Mouse (Mus musculus) embryonic facial prominence, embryonic 11.5 days (tissue): ENCODE data around the gene Gm21970. TPM values are rescaled to one million over a fixed set of nuclear protein-coding genes. Genes with fewer than 3 reads are reported as not detected.
A peak's percentile ranks its signal among the peaks of the same experiment; 100 is the strongest.

Experiments
- ATAC-seq: fragments of 200-750 bp; cut with Nextera tagmentation; replicated peaks from 2 replicates; pipeline ENCODE4 v1.8.0; 2017; ENCODE audit warnings: low read depth; ENCODE audit not compliant: insufficient number of reproducible peaks, low FRiP score, low TSS enrichment
- DNase-seq: peaks from one replicate; pipeline ENCODE4 v3.0.0-alpha.2; 2015; ENCODE audit warnings: low spot score
- H3K27ac ChIP-seq: fragments of 300-500 bp; sonication (generic); replicated peaks from 2 replicates; pipeline ENCODE4 v1.5.1; 2014; ENCODE audit warnings: mild to moderate bottlenecking, low read depth, low read length, control low read depth
- H3K27me3 ChIP-seq: fragments of 300-500 bp; sonication (generic); 2 replicates; pipeline ENCODE4 v1.6.1; 2014; ENCODE audit warnings: mild to moderate bottlenecking, low read length, moderate library complexity, mixed read lengths; ENCODE audit not compliant: control insufficient read depth, insufficient read depth
- H3K36me3 ChIP-seq: fragments of 300-500 bp; sonication (generic); replicated peaks from 2 replicates; pipeline ENCODE4 v1.6.1; 2014; ENCODE audit warnings: low read depth, mild to moderate bottlenecking, low read length, moderate library complexity, mixed read lengths; ENCODE audit not compliant: control insufficient read depth, insufficient read depth
- H3K4me1 ChIP-seq: fragments of 300-500 bp; sonication (generic); 2 replicates; pipeline ENCODE4 v1.6.1; 2014; ENCODE audit warnings: low read length, mixed read lengths; ENCODE audit not compliant: control insufficient read depth, insufficient read depth
- H3K4me2 ChIP-seq: fragments of 300-500 bp; sonication (generic); 2 replicates; pipeline ENCODE4 v1.6.1; 2014; ENCODE audit warnings: low read depth, mild to moderate bottlenecking, control low read depth, low read length, moderate library complexity
- H3K4me3 ChIP-seq: fragments of 300-500 bp; sonication (generic); 2 replicates; pipeline ENCODE4 v1.5.1; 2014; ENCODE audit warnings: low read depth, low read length, control low read depth
- H3K9ac ChIP-seq: fragments of 300-500 bp; sonication (generic); replicated peaks from 2 replicates; pipeline ENCODE4 v1.6.1; 2014; ENCODE audit warnings: mild to moderate bottlenecking, control low read depth, low read length
- H3K9me3 ChIP-seq: fragments of 300-500 bp; sonication (generic); replicated peaks from 2 replicates; pipeline ENCODE4 v1.6.1; 2016; ENCODE audit warnings: mild to moderate bottlenecking, low read length, inconsistent platforms, mixed read lengths; ENCODE audit not compliant: control insufficient read depth
- whole genome bisulfite sequencing: fragments of 180-500 bp; shearing (Covaris S2); extraction: QIAGEN DNeasy Blood & Tissue Kit; methylation state at CpG from one replicate; pipeline ENCODE4 v1.1.7; 2014; 5-methylcytosine and 5-hydroxymethylcytosine counted together
- polyA plus RNA-seq: library from polyadenylated mRNA; unstranded; fragments of >200 nt; fragmentation: Nextera tagmentation; extraction: Ambion mirVana; gene quantifications from 2 replicates; pipeline ENCODE4 v1.2.1, GENCODE M21; 2014

Gm21970 gene
- polyA plus RNA-seq, 1 experiment from 2014 or later = not detected

GRCm38 (mm10) chr16:91353638-91354037 lies 37.9 kb upstream of the Gm21970 start:
- H3K9ac ChIP-seq = no peak overlapping the region
- ATAC-seq (no peak), DNase-seq (no peak)
- no peaks in the 10 kb centered on the region for H3K36me3 ChIP-seq
- WGBS = 84% methylated on average over 5 of the region's 5 CpGs
- no peaks in the 10 kb centered on the region for H3K4me1 ChIP-seq
- H3K27ac ChIP-seq = no peak overlapping the region
- H3K9me3 ChIP-seq = no peaks in the 10 kb centered on the region
- H3K27me3 ChIP-seq = no peaks in the 10 kb centered on the region
- H3K4me2 ChIP-seq = no peak overlapping the region
- no peak overlapping the region for H3K4me3 ChIP-seq

GRCm38 (mm10) chr16:91354599-91354998 lies 36.9 kb upstream of the Gm21970 start:
- no peaks in the 10 kb centered on the region for H3K36me3 ChIP-seq
- no peaks in the 10 kb centered on the region for H3K9me3 ChIP-seq
- no peak overlapping the region for H3K4me3 ChIP-seq
- DNase-seq = no peak
- WGBS = 75% methylated on average over 4 of the region's 4 CpGs
- no peak for ATAC-seq
- no peak overlapping the region for H3K9ac ChIP-seq
- no peaks in the 10 kb centered on the region for H3K27me3 ChIP-seq
- no peak overlapping the region for H3K4me2 ChIP-seq
- H3K4me1 ChIP-seq = no peaks in the 10 kb centered on the region
- no peak overlapping the region for H3K27ac ChIP-seq

GRCm38 (mm10) chr16:91355160-91355559 lies 36.4 kb upstream of the Gm21970 start:
- Histone ChIP-seq H3K9ac (no peak overlapping the region), H3K27me3 (no peaks in the 10 kb centered on the region), H3K4me2 (no peak overlapping the region), H3K36me3 (no peaks in the 10 kb centered on the region), H3K4me3 (no peak overlapping the region), H3K9me3 (no peaks in the 10 kb centered on the region), H3K4me1 (no peaks in the 10 kb centered on the region), H3K27ac (no peak overlapping the region)
- DNase-seq = no peak
- 77% methylated on average over 12 of the region's 12 CpGs for WGBS
- no peak for ATAC-seq

- no peak overlapping the region for H3K4me3 ChIP-seq
- no peak overlapping the region for H3K27ac ChIP-seq
- no peaks in the 10 kb centered on the region for H3K9me3 ChIP-seq
- H3K9ac ChIP-seq = no peak overlapping the region
- no peak overlapping the region for H3K4me2 ChIP-seq
- DNase-seq (no peak), ATAC-seq (no peak)
- no peaks in the 10 kb centered on the region for H3K36me3 ChIP-seq
- H3K4me1 ChIP-seq = no peaks in the 10 kb centered on the region
- H3K27me3 ChIP-seq = no peaks in the 10 kb centered on the region
- 69% methylated on average over 10 of the region's 10 CpGs for WGBS
These were observed 34.6 kb upstream of the Gm21970 start for GRCm38 (mm10) chr16:91356760-91357525.

GRCm38 (mm10) chr16:91357526-91357900 lies 34.0 kb upstream of the Gm21970 start:
- no peaks in the 10 kb centered on the region for H3K36me3 ChIP-seq
- H3K4me3 ChIP-seq = no peak overlapping the region
- no peaks in the 10 kb centered on the region for H3K4me1 ChIP-seq
- H3K4me2 ChIP-seq = no peak overlapping the region
- ATAC-seq = no peak
- H3K27me3 ChIP-seq = no peaks in the 10 kb centered on the region
- no peaks in the 10 kb centered on the region for H3K9me3 ChIP-seq
- DNase-seq = no peak
- no peak overlapping the region for H3K9ac ChIP-seq
- 61% methylated on average over 10 of the region's 10 CpGs for WGBS
- no peak overlapping the region for H3K27ac ChIP-seq

GRCm38 (mm10) chr16:91358555-91358954 lies 33.0 kb upstream of the Gm21970 start:
- ATAC-seq (no peak), DNase-seq (peak; percentile 93)
- no peak overlapping the region for H3K27ac ChIP-seq
- WGBS = 42% methylated on average over 8 of the region's 8 CpGs
- no peaks in the 10 kb centered on the region for H3K27me3 ChIP-seq
- H3K9ac ChIP-seq = no peak overlapping the region
- no peaks in the 10 kb centered on the region for H3K36me3 ChIP-seq
- H3K4me2 ChIP-seq = no peak overlapping the region
- H3K4me1 ChIP-seq = no peaks in the 10 kb centered on the region
- no peaks in the 10 kb centered on the region for H3K9me3 ChIP-seq
- no peak overlapping the region for H3K4me3 ChIP-seq

DNA sequence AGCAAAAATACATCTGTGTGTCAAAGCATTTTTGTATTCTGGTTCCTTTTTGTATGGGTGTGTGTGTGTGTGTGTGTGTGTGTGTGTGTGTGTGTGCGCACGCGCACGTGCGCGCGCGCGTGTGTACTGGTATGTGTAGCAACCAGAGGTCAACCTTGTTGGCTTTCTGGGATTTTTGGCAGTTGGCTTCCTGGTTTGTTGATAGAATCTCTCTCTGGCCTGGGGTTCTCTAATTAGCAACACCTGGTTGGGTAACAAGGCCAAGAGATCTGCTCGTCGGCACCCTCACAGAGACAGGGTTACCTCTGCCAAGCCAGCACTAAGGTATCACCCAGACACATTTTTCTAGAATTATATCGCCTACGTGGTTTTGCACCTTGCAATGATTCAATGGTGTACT lies 32.0 kb upstream of the Gm21970 start:
- no peak for DNase-seq
- Histone ChIP-seq H3K4me3 (no peak overlapping the region), H3K27ac (no peak overlapping the region), H3K4me1 (no peaks in the 10 kb centered on the region), H3K4me2 (no peak overlapping the region), H3K9ac (no peak overlapping the region), H3K9me3 (no peaks in the 10 kb centered on the region), H3K27me3 (no peaks in the 10 kb centered on the region), H3K36me3 (no peaks in the 10 kb centered on the region)
- whole genome bisulfite sequencing = 82% methylated on average over 13 of the region's 13 CpGs
- no peak for ATAC-seq

- no peak for DNase-seq
- Histone ChIP-seq H3K27me3 (no peaks in the 10 kb centered on the region), H3K4me1 (no peaks in the 10 kb centered on the region), H3K4me2 (no peak overlapping the region), H3K9ac (no peak overlapping the region), H3K27ac (no peak overlapping the region), H3K9me3 (no peaks in the 10 kb centered on the region), H3K36me3 (no peaks in the 10 kb centered on the region), H3K4me3 (no peak overlapping the region)
- no peak for ATAC-seq
- 61% methylated on average over 3 of the region's 3 CpGs for WGBS
These were observed 31.4 kb upstream of the Gm21970 start for GRCm38 (mm10) chr16:91360162-91360561.
